Mouse (Mus musculus) adrenal gland, postnatal 36 days (tissue): ENCODE measurements at regions not wholly inside any gene's neighbourhood (a gene's known extent, or its start where the extent isn't known, plus 50 kb on each side); places are given as distances from the start of the nearest gene placed in this dataset.
A peak's percentile ranks its signal among the peaks of the same experiment; 100 is the strongest.

ENCODE experiments used
- DNase-seq, 2 experiments: peaks; one replicate each; pipeline ENCODE4 v3.0.0; 2021; ENCODE audit warnings: mixed read lengths in 1 of 2

- no peak for DNase-seq
These were observed 60.6 kb downstream of the Crygs start for GRCm38 (mm10) chr16:22750725-22751287.

DNA sequence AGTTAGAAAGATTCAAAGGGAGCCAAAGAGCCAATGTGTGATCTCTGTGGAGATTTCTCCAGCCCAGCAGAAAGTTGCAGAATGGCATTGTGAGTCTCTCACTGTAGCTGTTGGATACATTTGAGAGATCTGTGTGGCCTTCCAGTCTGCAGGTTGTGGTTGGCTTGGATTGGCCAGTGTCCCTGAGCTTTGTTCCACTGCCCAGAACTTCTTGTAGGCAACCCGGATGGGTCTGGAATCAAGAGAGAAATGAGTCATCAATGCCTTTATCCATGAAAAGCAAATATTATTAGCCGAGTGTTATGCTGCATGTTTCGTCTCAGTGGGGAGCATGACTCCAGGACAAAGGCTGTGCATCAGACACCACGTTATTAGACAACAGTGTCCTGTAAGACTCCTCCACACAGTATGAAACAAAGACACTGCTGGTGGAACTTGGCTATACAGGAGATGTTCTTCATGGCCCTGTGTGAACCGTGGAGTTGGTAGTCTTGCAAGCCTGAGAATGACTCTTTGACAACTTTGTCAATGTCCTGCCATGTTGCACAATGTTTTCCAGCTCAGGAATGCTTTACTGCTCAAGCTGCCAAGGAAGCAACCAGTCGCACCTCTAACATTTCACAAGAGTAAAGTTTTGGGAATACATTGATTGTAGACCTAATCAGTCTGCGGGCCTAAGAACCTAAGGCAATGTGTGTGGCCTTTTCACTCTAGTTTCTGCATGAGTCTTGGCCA, 67.1 kb downstream of the Crygs start:
- DNase-seq = peak in 1 of 2 experiments; percentile 43

GRCm38 (mm10) chr16:22743461-22743860, 67.9 kb downstream of the Crygs start:
- no peak for DNase-seq

GRCm38 (mm10) chr16:22741496-22741895, 69.9 kb downstream of the Crygs start:
- peak; percentile 6 to 18 for DNase-seq

DNA sequence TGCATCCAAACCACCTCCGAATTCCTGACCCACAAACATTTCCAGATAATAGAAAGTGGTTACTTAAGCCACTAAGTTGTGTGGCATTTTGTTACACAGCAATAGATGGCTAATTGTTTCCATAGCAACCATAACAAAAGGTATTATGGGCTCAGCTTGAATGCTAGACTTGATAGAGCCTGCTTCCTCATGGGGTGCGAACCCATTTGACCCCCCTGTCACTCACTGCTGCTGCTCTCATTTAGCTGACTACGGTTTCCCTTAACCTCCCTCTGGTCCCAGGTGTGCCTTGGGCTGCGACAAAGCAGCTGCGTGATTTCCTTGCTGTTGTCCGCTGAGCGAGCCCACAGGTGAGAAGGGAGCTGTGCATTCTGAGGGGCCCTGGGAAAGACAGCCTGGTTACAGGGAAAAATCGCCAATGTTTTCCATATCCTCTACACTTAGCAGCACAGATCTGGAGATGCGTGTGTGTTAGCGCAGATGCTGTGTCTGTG, 76.8 kb downstream of the Crygs start:
- no peak for DNase-seq

DNA sequence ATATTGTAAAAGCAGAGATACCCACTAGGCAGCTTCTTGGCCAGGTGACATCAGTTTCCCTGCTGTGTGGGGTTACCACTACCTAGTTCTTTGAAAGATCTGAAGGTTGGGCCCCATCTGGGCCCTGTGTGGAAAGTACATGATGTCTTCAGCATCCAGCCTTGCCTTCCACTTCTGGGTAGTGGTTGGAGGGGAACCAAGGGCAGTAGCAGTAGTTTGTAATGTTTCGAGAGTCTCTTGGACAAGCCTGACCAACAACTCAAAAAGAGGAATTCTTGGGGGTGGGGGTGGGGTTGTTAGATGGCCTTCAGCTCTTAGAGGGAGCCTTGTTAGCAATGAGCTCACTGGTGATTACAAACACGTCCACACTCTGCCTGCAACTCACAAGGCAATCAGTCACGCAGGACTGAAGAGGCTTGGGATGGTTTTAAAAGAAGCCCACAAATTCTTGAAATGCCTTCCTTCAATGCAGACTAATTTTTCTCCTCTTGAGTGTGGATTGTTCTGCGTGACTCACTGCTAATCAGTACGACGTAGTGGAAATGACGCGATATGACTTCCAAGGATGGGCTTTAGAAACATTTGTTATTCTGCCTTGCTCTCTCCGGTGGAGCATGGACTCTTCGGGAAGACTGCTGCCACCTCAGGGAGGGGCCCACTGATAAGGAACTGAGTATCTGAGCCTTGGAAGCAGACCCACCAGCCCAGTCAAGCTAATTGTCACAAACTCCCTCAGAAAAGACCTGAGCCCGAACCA, 76.9 kb upstream of the Dgkg start:
- DNase-seq = peak in 1 of 2 experiments; percentile 12

DNA sequence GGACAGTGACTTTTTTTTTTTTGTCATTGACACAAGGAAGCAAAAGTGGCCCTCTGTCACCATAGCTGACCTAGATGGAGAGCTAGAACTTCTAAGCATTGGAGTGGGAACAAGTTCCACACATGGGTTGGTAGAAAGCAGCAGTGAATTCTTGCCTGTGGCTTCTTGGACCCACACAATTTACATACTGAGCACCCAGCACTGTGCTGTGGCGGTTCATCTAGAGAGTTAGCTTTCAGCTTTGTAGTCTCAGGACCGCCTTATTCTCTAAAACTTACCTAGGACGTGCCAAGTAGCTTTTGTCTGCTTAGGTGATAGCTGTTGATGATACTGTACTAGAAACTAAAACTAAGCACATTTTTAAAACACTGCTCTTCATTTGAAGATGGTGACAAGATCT, 72.1 kb upstream of the Dgkg start:
- DNase-seq = no peak

DNA sequence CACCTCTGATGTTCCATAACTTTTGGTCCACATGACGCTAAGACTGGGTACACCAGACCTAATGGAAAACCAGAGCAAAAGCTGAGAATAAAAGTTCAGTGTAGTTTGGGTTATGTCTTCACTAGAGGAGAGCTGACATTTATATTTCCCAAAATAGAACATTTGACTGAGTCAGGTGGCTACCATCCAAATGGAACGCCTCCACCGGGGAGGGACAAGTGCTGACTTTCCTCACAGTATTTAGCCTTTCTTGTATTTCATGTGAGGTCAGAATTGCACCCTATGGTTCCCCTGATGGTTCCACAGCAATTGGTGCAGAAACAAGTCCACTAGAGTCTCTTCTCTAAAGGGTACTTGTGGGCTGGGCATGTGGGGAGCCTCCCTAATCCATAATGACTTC, 68.2 kb upstream of the Dgkg start:
- DNase-seq = peak; percentile 69 to 77

- DNase-seq = no peak
These were observed 66.3 kb upstream of the Dgkg start for GRCm38 (mm10) chr16:22723333-22723732.

DNA sequence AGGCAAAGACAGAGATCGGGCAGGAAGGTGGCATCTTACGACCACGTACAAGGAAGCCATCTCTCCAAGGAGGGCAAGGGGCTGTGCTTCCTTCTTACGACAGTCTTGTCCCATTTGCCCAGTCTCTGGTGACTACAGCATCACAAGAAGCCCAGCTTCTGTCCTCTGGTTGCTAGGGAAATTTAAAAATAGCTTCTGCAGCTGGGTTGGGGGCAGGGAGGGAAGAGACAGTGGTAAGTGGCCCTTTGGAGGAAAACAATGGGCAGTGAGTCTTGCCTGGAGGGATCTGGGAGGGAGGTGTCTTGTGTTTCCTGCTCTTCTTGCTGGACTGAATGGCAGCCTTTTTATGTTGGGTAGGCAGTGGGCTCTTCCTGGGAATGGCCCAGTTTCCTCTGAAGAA, 62.8 kb upstream of the Dgkg start:
- DNase-seq = no peak

GRCm38 (mm10) chr16:22719304-22719703, 62.3 kb upstream of the Dgkg start:
- peak; percentile 20 to 39 for DNase-seq

GRCm38 (mm10) chr16:22717462-22717861, 60.4 kb upstream of the Dgkg start:
- DNase-seq = no peak

DNA sequence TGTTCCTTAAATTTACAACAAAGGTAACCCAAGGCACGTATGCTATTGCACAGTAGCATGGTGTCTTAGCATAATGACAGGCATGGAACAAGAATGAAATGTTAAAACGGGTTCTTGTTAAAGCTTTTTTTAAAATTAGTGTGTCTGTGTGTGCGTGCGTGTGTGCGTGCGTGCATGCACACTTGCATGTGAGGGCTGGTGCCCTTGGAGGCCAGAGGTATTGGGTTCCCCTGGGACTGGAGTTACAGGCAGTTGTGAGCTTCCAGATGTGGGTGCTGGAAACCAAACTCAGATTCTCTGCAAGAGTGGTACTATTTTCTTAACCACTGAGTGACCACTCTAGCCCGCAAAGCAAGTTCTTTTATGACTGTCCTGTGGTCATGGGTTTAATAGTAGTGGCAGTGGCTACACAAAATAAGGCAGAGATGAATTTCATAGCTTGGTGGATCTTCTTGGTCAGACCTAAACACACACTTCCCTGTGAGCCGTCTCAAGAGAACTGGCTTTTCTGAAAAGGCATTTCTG, 59.3 kb upstream of the Dgkg start:
- no peak for DNase-seq

DNA sequence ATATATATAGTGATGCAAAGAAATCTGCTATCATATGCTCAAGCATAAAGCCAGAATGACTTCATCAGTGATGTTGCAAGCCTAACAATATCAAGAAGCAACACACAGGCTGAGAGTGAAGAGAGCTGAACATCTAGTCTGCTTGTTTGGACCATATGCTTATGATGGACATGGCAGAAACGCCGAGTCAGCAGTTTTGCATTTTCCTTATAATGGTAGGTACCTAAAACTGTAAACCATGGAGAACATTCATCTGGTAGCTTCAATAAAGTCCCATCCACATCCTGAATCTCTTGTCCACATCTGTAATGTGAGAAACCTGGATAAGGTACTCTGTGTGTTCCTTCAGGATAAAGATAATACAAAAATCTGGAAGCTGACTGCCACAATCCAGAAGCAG, 57.3 kb upstream of the Dgkg start:
- DNase-seq = no peak

DNA sequence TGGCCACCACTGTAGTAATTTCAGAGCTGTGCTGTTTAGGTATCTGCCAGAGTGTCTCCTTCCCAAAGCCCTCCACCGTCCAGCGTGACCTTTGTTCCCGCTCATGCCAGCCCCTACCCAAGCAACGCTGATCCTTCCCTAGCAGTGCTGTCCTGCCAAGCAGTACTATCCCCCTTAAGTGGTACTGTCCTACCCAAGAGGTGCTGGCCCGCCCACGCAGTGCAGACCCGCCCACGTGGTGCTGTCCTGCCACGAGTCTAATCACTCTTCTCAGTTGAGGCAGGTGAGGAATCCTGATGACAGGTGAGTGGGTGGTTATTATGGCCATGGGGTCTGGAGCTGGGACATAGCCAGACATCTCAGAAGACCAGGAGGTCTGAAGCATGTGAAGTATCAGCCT, 51.7 kb upstream of the Dgkg start:
- no peak for DNase-seq
